Mouse (Mus musculus): ENCODE results near the gene Eef2k. TPM values are rescaled to one million over a fixed set of nuclear protein-coding genes. Genes with fewer than 3 reads are reported as not detected.
"Not testable (repeated sequence)": the region's sequence is repeated elsewhere in the genome, so short reads cannot be mapped to it uniquely, and the experiment has no call there.

The Eef2k gene
- total RNA-seq, 1 experiment from 2014 or later, result 56.9 TPM

DNA sequence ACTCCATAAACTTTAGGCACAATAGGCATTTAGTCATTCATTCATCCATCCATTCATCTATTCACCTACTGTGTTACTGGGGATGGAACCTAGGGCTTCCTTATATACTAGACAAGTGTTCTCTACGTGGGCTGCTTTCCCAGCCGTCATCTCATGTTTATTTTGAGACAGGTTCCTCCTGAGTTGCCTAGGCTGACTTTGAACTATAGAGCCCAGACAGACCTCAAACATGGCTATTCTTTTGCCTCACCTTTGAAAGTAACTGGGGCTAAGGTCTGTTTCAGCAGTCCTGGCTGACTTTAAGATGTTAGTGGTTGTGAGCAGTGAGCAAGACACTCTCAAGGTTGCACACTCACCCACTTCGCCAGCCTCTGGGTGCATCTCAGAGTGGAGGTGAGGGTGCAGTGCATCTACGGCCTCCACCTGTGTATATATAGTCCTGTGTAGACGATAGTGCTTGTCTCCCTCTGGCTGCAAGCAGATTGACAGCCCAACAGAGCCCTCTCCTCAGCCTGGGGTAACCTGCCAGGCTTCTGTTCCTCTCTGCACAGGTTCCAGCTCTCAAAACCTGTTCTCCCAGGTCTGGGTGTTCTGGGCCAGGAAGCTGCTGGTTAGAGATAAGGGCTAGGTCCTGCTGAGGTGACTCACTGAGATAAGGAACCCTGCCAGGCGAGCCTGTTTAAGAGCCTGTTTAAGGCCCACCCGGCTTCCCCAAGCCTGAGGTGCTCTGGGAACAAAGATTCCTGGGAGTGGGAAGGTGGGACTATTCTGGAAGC is 32.3 kb downstream of the Eef2k start:
- ATAC-seq (ENCODE audit: extremely low read depth, insufficient number of reproducible peaks, low FRiP score, poor library complexity, severe bottlenecking), result no peak

DNA sequence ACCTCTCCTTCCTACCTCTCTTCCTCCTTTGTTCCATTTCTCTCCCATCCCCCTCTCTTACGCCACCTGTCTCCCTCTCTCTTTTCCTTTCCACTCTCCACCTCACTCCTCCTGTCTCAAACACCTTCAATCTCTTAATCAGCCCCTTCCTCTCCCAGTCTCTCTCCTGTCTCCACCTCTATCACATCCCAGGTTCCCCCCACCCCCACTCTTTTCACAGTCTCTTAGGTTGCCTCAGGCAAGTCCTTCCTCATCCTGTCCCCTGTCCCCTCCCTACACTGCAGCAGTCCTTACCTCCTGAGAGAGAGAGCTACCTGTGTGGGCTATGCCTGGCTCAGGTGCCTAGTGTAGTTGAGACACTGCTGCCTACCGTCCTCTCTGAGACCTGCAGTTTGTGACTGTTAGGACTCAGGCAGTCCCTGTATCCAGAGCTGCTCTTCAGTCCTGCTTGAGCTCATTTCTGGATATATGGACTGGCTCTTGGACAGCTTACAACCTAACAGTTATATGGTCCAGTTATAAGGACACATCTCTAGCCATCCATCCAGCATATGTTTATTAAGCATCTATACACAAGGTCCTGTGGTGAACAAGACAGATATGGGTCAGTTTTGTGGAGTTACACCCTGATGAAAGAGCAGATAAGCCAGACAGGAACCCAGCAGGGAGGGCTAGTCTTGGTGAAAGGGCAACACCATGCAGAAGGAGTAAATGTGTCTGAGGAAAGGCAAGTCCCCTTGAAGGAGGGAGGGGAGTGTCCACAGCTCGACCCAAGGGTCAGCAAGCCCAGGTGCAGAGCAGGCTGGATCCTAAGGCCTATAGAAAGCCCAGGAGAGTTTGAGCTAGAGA is 33.1 kb downstream of the Eef2k start:
- no peak for ATAC-seq (ENCODE audit: extremely low read depth, insufficient number of reproducible peaks, low FRiP score, poor library complexity, severe bottlenecking)

DNA sequence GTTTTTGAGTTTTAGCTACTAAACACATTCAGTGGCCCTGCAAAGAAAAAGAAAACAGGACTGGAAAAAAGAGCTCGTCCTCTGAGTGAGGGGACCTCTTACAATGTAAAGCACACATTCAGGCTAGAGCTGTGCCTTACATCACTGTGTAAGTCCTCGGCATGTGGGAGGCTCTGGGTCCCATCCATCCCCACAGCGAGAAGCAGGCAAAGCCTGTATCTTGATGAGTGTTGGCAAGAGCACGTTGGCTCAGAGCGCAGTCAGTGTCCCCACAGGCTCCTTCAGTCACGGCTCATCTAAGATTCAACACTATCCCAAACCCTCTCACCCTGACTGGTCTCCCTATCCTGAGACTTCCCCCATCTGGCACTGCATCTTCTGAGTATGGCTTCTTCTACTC is 35.6 kb downstream of the Eef2k start:
- no peak for ATAC-seq (ENCODE audit: extremely low read depth, insufficient number of reproducible peaks, low FRiP score, poor library complexity, severe bottlenecking)

DNA sequence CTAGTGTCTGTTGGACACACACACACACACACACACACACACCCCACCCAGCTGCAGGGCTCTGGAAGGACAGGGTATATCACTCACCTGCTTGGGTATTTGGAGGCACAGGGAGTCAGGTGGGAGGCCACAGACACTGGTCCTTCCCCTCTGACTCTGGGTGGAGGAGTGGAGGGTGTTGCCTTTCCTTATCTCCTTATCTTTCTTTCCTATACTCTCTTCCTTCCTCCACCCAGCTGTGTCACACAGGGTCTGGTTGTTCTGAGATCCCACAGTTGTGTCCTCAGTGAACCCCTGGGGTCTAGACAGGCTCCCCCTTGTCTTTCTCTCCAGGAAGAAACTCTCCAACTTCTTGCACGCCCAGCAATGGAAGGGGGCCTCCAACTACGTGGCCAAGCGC is 37.3 kb downstream of the Eef2k start:
- no peak for ATAC-seq (ENCODE audit: extremely low read depth, insufficient number of reproducible peaks, low FRiP score, poor library complexity, severe bottlenecking)

DNA sequence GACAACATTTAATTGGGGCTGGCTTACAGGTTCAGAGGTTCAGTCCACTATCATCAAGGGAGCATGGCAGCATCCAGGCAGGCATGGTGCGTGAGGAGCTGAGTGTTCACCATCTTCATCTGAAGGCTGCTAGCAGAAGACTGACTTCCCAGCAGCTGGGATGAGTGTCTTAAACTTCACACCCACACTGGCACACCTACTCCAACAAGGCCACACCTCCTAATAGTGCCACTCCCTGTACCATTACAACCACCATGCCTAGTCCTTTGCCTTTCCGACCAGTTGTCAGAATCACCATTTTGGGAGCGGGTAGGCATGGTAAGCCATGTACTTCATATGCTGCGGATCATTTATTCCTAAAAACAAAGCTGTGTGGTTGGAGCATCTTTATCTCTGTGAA is 38.1 kb downstream of the Eef2k start:
- ATAC-seq (ENCODE audit: extremely low read depth, insufficient number of reproducible peaks, low FRiP score, poor library complexity, severe bottlenecking), result no peak

DNA sequence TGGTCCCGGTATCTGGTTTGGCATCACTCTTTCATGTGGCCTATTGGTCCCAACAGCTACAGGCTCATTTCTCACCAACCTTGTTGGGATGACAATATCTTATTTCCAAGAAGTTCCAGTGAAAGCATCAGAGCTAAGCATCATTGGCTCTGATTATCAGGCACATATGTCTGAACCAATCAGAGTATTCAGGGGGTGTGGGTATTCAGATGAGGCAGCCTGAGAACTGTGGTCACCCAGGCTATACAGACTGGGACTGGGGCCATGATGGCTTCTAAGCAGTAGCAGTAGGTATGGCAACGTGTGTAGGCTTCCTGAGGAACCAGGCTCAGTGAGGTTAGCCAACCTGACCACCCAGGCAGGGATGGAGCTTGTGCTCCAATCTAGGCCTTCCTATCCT is 38.8 kb downstream of the Eef2k start:
- ATAC-seq (ENCODE audit: extremely low read depth, insufficient number of reproducible peaks, low FRiP score, poor library complexity, severe bottlenecking), result no peak

DNA sequence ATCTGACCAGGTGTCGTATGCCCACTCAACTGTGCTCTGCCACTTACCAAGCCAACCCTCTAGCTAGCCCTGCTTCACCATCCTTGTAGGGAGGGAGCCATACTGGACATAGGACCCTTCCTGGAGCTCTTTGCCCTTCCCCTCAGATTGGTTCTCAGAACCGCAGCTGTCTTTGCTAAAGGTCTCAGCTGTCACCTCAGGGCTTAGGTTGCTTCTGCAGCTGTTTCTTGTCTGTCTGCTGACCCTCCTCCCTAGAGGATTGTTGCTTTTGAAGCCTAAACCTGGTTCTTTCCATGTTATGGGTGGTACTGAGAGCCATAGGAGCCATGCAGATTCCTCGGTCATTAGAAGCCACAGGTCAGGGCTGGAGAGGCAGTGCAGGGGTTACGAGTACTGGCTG is 40.0 kb downstream of the Eef2k start:
- ATAC-seq (ENCODE audit: extremely low read depth, insufficient number of reproducible peaks, low FRiP score, poor library complexity, severe bottlenecking), result no peak

DNA sequence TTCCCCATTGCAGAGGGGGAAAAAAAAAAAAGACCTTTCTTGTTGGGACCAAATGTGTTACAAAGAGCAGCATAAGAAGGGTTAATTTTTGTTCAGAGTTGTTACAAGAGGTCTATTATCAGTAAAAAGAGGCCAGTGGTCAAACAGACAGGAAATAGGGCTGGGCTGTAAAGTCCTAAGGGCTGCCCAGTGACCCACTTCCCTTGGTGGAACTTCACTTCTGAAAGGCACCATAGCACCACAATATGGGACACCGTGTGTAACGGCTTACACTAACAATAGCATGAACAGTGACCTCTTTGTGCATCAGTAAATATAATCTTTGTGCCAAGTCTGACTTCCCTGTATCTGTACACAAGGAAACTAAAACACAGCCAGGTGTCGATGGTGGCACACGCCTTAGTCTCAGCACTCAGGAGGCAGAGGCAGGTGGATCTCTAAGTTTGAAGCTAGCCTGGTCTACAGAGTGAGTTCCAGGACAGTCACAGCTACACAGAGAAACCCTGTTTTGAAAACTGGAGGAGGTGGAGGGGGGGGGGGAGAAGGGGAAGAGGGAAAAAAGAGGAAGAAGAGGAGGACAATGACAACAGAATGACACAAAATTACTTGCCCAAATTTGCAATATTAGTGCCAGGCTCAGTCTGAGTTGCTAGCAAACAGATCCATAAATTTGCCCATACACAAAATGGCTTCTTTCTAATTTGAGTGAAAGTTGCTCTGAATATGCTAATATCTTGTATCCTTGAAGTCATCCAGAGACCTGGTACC is 41.1 kb downstream of the Eef2k start:
- no peak for ATAC-seq (ENCODE audit: extremely low read depth, insufficient number of reproducible peaks, low FRiP score, poor library complexity, severe bottlenecking)

DNA sequence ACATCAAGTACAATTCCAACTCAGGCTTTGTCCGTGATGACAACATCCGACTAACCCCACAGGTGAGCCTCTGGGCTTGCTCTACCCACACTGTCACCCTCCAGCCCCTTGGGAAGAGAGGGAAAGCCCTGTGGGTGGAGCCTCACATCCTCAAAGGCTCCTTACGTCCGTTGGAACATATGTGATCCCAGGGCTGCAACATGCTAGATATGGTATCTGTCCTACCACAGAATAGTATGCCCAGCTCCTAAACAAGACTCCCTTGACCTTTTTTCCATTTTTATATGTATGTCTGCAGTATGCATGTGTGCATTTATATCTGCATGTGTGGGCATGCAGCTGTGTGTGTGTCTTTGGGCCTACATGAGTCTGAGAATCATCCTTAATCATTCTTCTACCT is 42.1 kb downstream of the Eef2k start:
- no peak for ATAC-seq (ENCODE audit: extremely low read depth, insufficient number of reproducible peaks, low FRiP score, poor library complexity, severe bottlenecking)

DNA sequence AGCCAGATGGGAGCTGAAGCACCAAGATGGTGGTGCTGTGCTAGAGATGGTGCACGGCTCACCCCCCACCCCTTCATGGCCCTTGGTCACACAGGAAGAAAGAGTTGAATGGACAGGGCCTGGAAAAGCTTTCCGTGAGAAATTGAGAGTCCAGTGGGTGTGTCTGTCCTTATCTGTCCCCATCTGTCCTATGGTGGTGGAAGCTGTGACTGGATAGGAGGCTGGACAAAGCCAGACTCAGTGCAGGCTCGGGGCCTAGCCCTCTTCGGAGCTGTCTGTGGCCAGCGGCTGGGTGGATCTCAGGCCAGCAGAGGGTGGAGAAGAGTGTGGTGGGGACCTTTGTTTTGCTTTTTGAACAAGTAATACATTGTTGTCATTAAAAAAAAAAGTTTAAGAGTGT is 50.5 kb downstream of the Eef2k start:
- ATAC-seq (ENCODE audit: extremely low read depth, insufficient number of reproducible peaks, low FRiP score, poor library complexity, severe bottlenecking), result no peak

DNA sequence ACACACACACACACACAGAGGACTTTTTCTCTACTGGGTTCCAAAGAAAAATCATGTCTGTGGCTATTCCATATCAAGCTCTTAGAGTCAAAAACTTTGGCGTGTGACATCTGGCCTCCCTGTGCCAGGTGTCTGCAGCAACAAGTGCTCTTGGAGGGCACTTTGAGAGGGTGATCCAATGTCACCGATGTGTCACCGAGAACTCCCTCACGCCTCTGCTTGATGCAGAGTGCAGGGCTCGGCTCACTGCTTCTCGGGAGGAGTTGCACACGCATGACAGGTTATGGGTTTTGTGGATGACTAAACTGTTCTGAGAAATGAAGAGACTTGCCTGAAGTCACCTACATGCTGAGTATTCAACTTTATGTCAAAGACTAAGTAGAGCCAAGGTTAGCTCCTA is 54.4 kb downstream of the Eef2k start:
- ATAC-seq (ENCODE audit: extremely low read depth, insufficient number of reproducible peaks, low FRiP score, poor library complexity, severe bottlenecking), result no peak

DNA sequence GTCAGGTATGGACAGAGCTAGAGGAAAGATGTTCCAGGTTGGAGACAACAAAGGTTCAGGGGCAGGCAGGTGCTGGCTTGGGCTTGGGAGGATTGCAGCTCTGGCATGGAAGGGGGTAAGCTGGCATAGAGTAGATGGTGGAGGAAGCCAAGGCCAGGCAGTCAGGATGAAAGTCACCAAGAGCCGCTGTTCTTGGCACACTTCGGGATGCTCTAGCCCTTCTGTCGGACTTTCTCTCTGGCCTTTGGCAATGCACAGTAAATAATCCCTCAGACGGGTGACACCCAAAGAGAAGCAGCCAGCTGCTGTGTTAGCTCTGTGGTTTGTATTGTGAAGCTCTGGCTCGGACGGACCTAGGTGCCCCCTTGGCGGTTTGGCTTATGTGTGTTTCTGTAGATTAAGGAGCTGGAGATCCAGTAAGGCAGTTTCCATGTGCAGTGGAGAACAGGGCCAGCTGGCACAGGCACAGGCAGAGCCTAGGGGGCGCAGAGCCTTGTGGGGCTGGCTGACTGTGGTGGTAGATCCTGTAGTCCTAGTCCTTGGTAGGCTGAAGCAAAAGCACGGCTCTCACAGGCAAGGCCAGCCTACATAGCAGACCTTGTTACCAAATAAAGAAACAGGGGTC is 55.2 kb downstream of the Eef2k start:
- ATAC-seq (ENCODE audit: extremely low read depth, insufficient number of reproducible peaks, low FRiP score, poor library complexity, severe bottlenecking), result no peak

DNA sequence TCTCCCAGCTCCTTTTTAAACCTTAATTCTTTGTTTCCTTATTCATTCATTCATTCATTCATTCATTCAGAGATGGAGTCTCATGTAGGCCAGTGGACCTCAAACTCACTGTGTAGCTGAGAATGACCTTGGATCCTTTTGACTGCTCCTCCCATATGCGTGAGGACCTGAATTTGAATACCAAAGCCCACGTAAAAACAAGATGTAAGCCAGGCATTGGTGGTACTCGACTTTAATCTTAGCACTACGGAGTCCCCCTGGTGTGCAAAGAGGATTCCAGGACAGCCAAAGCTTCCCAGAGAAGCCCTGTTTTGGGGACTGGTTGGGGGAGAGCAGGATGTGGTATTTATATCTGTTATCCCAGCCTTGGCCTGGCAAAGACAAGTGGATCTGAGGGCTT is 57.6 kb downstream of the Eef2k start:
- no peak for ATAC-seq (ENCODE audit: extremely low read depth, insufficient number of reproducible peaks, low FRiP score, poor library complexity, severe bottlenecking)

DNA sequence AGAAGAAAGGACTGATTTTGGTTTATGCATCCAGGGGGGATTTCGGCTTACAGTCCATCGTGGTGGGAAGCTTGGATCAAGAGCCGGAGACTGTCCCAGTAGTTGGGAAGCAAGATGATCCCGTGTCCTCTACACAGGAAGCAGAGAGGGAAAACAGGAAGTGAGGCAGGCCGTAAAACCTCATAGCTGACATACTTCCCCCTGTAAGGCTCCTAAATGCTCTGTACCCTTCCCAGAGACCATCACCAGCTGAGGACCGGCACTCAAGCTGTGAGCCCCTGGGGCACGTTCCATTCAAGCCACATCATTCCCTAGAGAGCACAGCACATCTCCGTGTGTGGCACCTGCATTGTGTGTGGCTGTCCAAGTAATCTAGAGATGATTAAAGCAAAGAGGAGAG is 59.1 kb downstream of the Eef2k start:
- no peak for ATAC-seq (ENCODE audit: extremely low read depth, insufficient number of reproducible peaks, low FRiP score, poor library complexity, severe bottlenecking)

DNA sequence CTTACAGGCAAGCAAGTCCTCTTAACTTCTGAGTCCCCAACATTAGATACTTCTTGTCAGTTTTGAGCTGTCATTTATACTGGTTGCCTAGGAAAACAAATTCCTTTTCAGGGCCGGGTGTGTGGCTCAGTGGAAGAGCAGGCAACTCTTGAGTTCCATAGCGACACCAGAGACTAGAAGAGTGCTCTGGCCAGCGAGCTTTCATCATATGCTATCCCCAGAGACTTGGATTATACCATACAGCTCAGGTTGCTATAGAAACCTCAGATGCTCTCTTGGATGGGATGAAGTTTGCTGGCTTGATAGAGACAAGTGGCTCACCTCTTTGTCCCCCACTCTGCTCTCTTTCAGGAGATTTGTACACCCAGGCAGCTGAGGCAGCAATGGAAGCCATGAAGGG is 60.3 kb downstream of the Eef2k start:
- ATAC-seq (ENCODE audit: extremely low read depth, insufficient number of reproducible peaks, low FRiP score, poor library complexity, severe bottlenecking), result no peak

DNA sequence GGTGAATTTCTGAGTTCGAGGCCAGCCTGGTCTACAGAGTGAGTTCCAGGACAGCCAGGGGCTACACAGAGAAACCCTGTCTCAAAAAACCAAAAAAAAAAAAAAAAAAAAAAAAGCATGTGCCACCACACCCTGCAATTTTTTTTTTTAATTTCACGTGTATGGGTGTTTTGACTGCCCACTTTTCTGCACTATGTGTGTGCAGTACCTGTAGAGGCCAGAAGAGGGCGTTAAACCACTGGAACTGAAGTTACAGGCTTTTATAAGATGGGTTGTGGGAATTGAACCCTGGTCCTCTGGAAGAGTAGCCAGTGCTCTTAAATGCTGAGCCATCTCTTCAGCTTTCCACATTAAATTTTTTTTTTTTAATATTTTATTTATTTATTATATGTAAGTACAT is 67.5 kb downstream of the Eef2k start:
- not testable (repeated sequence) for ATAC-seq (ENCODE audit: extremely low read depth, insufficient number of reproducible peaks, low FRiP score, poor library complexity, severe bottlenecking)

DNA sequence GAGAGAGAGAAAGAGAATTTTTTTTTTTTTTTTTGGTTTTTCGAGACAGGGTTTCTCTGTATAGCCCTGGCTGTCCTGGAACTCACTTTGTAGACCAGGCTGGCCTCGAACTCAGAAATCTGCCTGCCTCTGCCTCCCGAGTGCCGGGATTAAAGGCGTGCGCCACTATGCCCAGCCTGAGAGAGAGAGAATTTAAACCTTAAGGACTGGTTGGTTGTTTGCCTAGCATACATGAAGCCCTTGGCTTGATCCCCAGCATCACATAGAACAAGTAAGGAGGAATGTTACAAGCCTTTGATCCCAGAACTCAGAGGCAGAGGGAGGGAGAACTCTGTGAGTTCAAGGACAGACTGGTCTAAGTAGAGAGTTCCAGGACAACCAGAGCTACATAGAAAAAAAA is 68.6 kb downstream of the Eef2k start:
- not testable (repeated sequence) for ATAC-seq (ENCODE audit: extremely low read depth, insufficient number of reproducible peaks, low FRiP score, poor library complexity, severe bottlenecking)

DNA sequence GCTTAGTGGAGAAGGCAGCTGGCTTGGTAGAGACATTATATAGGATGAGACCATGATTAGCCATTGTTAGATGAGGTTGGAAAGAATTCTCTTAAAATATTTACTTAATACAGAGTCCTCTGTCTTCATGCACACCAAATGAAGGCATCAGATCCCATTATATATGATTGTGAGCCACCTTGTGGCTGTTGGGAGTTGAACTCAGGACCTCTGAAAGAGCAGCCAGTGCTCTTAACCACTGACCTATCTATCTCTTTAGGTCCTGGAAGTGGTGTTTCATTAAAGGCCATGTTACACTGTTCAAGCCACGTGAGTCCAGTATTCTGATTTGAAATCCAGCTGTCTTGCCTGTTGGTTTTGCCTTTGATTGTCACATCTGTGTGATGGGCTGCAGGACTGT is 70.7 kb downstream of the Eef2k start:
- ATAC-seq (ENCODE audit: extremely low read depth, insufficient number of reproducible peaks, low FRiP score, poor library complexity, severe bottlenecking), result no peak

DNA sequence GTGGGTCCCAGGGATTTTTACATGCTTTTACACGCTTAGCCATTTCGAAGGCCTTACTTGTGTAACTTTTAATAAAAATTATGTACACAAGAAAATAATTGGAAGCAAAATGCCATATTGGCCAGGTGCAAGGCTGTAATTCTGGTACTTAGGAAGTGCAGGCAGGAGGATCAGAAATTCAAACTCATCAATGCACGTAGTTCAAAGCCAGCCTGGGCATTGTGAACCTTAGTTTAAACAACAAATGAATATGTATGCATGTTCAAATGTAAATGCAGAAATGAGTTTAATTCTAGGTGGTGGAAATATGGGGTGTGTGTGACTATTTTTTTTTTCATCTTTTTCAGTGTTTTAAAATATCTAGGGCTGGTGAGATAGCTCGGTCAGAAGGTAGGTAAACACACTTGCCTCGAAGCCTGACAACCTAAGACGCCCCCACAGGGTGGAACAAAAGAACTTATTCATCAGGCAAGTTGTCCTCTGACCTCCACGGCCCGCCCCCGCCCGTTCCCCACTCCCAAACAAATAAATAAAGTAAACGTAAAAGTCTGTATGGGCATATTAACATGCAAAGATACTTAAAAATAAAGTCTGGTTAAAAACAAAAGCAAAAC is 73.7 kb downstream of the Eef2k start:
- ATAC-seq (ENCODE audit: extremely low read depth, insufficient number of reproducible peaks, low FRiP score, poor library complexity, severe bottlenecking), result no peak
